Mouse (Mus musculus) brain, embryonic 18.5 days (tissue): ENCODE results near the gene Gm28308.

Experiments
- DNase-seq: peaks from one replicate; pipeline ENCODE4 v3.0.0-alpha.2; 2012; ENCODE audit warnings: low read depth, low spot score

Gm28308 gene

GRCm38 (mm10) chr6:52205221-52205620 is 7.9 kb downstream of the Gm28308 start:
- no peak for DNase-seq

- DNase-seq, result no peak
Measured at GRCm38 (mm10) chr6:52204050-52204752, 8.9 kb downstream of the Gm28308 start, which contains the start of gene Hoxa5. Gene Hoxa5, minus strand, starts transcription at chr6:52204587.

- DNase-seq, result no peak
Measured at GRCm38 (mm10) chr6:52203371-52204049, 9.6 kb downstream of the Gm28308 start.

- DNase-seq, result no peak
Measured at GRCm38 (mm10) chr6:52203121-52203370, 10.1 kb downstream of the Gm28308 start.

- no peak for DNase-seq
Measured at GRCm38 (mm10) chr6:52202362-52203120, 10.6 kb downstream of the Gm28308 start.

- DNase-seq, result no peak
Measured at GRCm38 (mm10) chr6:52201269-52201668, 11.9 kb downstream of the Gm28308 start.

- no peak for DNase-seq
Measured at GRCm38 (mm10) chr6:52200751-52201250, 12.3 kb downstream of the Gm28308 start.

- DNase-seq, result no peak
Measured at GRCm38 (mm10) chr6:52200073-52200750, 12.9 kb downstream of the Gm28308 start.

GRCm38 (mm10) chr6:52197271-52197670 is 15.9 kb downstream of the Gm28308 start:
- no peak for DNase-seq

- no peak for DNase-seq
Measured at GRCm38 (mm10) chr6:52196811-52197210, 16.3 kb downstream of the Gm28308 start.

GRCm38 (mm10) chr6:52194690-52195089 is 18.4 kb downstream of the Gm28308 start:
- no peak for DNase-seq

- DNase-seq, result no peak
Measured at GRCm38 (mm10) chr6:52191860-52192550, 21.1 kb downstream of the Gm28308 start.

GRCm38 (mm10) chr6:52190906-52191810 is 22.0 kb downstream of the Gm28308 start, which contains the start of gene Hoxa4:
Gene Hoxa4, minus strand, starts transcription at chr6:52191753.
- no peak for DNase-seq

- DNase-seq, result no peak
Measured at GRCm38 (mm10) chr6:52190410-52190809, 22.7 kb downstream of the Gm28308 start.

GRCm38 (mm10) chr6:52189909-52190308 is 23.2 kb downstream of the Gm28308 start:
- DNase-seq, result no peak

GRCm38 (mm10) chr6:52189172-52189591 is 24.0 kb downstream of the Gm28308 start:
- no peak for DNase-seq

- DNase-seq, result no peak
Measured at GRCm38 (mm10) chr6:52186500-52186899, 26.6 kb downstream of the Gm28308 start.

GRCm38 (mm10) chr6:52185834-52186233 is 27.3 kb downstream of the Gm28308 start:
- DNase-seq, result no peak

- DNase-seq, result no peak
Measured at GRCm38 (mm10) chr6:52185222-52185621, 27.9 kb downstream of the Gm28308 start.

GRCm38 (mm10) chr6:52184668-52185067 is 28.5 kb downstream of the Gm28308 start:
- no peak for DNase-seq
